Mouse (Mus musculus): ENCODE results near the gene Tmem176b.

The Tmem176b gene

DNA sequence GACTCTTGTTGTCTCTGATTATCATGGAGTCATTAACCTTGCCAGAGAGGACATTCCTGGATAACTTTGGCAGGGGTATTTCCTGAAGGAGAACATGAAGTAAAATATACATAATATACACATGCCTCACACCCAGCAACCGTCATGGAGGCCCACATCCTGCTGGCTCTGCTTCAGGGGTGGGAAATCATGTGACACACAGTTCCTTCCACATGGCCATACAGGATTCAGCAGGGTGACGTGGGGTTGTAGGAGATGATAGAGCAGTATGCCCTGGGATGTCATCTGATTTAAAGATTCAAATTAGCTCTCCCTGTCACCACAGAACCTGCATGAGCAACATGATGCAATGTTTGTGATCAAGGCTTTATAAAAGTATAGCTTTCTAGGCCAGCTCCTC lies 53.4 kb downstream of the Tmem176b start:
- DNase-seq (ENCODE audit: low read depth, low spot score): no peak

DNA sequence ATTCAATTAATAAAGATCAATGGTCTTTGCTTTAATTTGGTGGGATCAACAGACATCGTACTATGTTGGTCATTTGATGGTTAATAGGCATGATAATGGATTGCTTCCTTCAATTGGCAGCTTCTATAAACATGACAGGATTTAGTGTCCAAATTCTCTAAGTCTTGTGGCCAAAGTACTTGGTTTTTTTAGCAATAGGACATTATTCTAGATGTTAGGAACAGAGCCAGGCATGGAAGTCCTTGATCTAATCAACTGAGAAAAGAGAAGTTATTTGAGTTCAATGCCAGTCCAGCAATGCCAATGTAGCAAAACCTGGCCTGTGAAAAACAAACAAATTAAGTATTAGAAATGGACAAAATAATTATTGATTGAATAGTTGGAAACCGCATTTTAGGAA lies 55.7 kb downstream of the Tmem176b start:
- DNase-seq (ENCODE audit: low read depth, low spot score): no peak

DNA sequence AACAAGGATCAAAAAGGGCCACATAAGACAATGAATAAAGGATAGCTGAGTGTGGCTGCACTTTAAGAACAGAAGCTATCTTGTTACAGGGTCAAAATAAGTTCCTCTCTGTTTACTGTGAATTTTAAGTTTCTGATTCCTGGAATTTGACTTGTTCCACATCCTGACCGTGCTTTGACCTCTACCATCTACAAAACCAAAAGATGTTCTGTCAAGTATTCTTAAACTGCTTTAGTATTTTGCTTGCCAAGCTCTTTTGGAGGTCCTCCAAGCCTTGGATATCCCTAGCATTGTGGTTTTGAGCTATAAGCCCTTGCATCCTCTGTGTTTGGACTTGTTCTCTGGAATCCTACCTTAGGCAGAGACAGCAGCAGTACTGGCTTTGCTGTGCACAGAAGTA lies 56.1 kb downstream of the Tmem176b start:
- no peak for DNase-seq (ENCODE audit: low read depth, low spot score)

DNA sequence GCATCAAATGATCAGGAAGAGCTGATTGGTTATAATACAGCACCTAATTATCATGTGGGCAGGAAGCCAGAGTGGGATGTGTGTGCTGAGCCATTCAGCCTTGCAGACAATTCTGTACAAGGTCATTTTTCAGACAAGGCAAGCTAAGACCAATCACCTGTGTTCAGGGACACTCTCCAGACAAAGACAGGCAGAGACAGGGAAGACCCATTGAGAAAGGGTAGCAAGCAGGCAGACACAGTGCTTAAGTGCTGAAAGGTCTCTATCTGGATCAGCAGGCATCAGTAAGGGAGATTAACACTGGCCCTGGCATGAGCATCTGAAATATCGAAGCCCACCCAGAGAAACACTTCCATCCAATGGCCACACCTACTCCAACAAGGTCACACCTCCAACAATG lies 56.9 kb downstream of the Tmem176b start:
- DNase-seq (ENCODE audit: low read depth, low spot score): no peak
